In the genomic region with DNA sequence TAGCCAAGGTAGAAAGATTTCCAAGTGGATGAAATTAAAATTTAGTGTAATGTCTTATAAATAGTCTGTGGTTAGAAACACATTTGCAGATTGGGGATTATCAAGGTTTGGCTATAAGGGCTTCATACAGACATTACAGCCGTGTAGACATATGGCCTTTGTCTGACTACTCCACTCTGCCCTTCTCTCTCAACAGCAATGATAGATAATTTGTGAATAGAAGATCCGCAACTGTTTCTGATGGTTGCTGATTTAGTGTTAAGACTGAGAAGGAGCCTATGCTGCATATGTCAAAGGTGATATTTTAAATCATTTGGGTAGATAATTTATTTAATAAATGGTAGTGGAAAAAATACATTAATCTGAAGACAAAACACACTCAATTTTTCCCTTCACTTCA, we compare ENCODE assay signal across 36 mouse cellular contexts.
"Had no signal": no experiment of that assay in that cellular context is flagged by ENCODE, and none has a peak within 500 bp of the region (broad histone marks: within the 10 kb centered on the region; RNA-seq: fewer than 3 reads in every experiment).

No protein-coding gene starts in this region.

- H3K9me3 ChIP-seq: heart, embryonic 10.5 days; heart, embryonic 12.5 days; heart, embryonic 13.5 days; heart, embryonic 15.5 days; hindbrain, embryonic 10.5 days; hindbrain, embryonic 12.5 days; hindbrain, embryonic 13.5 days; hindbrain, embryonic 15.5 days; intestine, embryonic 15.5 days; kidney, embryonic 15.5 days had no signal

- H3K4me3 ChIP-seq: heart, adult 2 months; heart, embryonic 10.5 days; heart, embryonic 12.5 days; heart, embryonic 13.5 days; heart, embryonic 15.5 days; hindbrain, embryonic 10.5 days; hindbrain, embryonic 12.5 days; hindbrain, embryonic 13.5 days; hindbrain, embryonic 15.5 days; intestine, embryonic 15.5 days; kidney, embryonic 15.5 days; layer of hippocampus, adult 2 months had no signal

- H3K4me2 ChIP-seq: heart, embryonic 11.5 days; heart, embryonic 12.5 days; heart, embryonic 13.5 days; heart, embryonic 15.5 days; hindbrain, embryonic 12.5 days; hindbrain, embryonic 13.5 days; hindbrain, embryonic 14.5 days; hindbrain, embryonic 15.5 days; intestine, embryonic 15.5 days; kidney, embryonic 15.5 days had no signal

- H3K27me3 ChIP-seq: heart, embryonic 12.5 days; heart, embryonic 13.5 days; heart, embryonic 15.5 days; hindbrain, embryonic 12.5 days; hindbrain, embryonic 13.5 days; hindbrain, embryonic 15.5 days; intestine, embryonic 15.5 days; kidney, embryonic 15.5 days had no signal

- H3K9ac ChIP-seq: heart, embryonic 12.5 days; heart, embryonic 13.5 days; heart, embryonic 15.5 days; hindbrain, embryonic 12.5 days; hindbrain, embryonic 13.5 days; hindbrain, embryonic 14.5 days; hindbrain, embryonic 15.5 days; intestine, embryonic 15.5 days; kidney, embryonic 15.5 days had no signal

- DNase-seq: heart, adult 18-20 months; heart, adult 2 months; heart, postnatal 10 days; heart, postnatal 14 days; heart, postnatal 36 days; heart, postnatal 4 days; kidney, adult 11 months; kidney, adult 18-20 months; kidney, adult 2 months; kidney, adult 8-10 months; kidney, adult 9 months; kidney, postnatal 10 days; kidney, postnatal 14 days; kidney, postnatal 25 days; kidney, postnatal 36 days; kidney, postnatal 4 days; layer of hippocampus, adult 9-11 months had no signal

- H3K4me1 ChIP-seq: heart, embryonic 10.5 days; heart, embryonic 12.5 days; hindbrain, embryonic 10.5 days; hindbrain, embryonic 12.5 days; hindbrain, embryonic 15.5 days; intestine, embryonic 15.5 days had no signal

- H3K27ac ChIP-seq: heart, adult 2 months; heart, embryonic 10.5 days; heart, embryonic 13.5 days; heart, embryonic 15.5 days; hindbrain, embryonic 10.5 days; hindbrain, embryonic 12.5 days; hindbrain, embryonic 13.5 days; hindbrain, embryonic 14.5 days; hindbrain, embryonic 15.5 days; hindbrain, postnatal 0 days; intestine, embryonic 15.5 days; kidney, embryonic 15.5 days; kidney, postnatal 0 days; layer of hippocampus, adult 2 months had no signal

- ATAC-seq: hindbrain, embryonic 16.5 days; hindbrain, postnatal 0 days; inflammation-experienced regulatory T-cells, adult 6 months; intestine, embryonic 15.5 days; intestine, embryonic 16.5 days; intestine, postnatal 0 days had no signal

- H3K36me3 ChIP-seq: heart, embryonic 10.5 days; heart, embryonic 12.5 days; heart, embryonic 13.5 days; heart, embryonic 15.5 days; hindbrain, embryonic 10.5 days; hindbrain, embryonic 12.5 days; hindbrain, embryonic 13.5 days; hindbrain, embryonic 15.5 days; intestine, embryonic 15.5 days; kidney, embryonic 15.5 days had no signal
